Mouse (Mus musculus) ovary, postnatal 36 days (tissue): ENCODE measurements around the gene Ppp2r3a.

Experiments
- DNase-seq: peaks from one replicate; pipeline ENCODE4 v3.0.0; 2022; ENCODE audit warnings: low spot score, mixed read lengths

Ppp2r3a gene

DNA sequence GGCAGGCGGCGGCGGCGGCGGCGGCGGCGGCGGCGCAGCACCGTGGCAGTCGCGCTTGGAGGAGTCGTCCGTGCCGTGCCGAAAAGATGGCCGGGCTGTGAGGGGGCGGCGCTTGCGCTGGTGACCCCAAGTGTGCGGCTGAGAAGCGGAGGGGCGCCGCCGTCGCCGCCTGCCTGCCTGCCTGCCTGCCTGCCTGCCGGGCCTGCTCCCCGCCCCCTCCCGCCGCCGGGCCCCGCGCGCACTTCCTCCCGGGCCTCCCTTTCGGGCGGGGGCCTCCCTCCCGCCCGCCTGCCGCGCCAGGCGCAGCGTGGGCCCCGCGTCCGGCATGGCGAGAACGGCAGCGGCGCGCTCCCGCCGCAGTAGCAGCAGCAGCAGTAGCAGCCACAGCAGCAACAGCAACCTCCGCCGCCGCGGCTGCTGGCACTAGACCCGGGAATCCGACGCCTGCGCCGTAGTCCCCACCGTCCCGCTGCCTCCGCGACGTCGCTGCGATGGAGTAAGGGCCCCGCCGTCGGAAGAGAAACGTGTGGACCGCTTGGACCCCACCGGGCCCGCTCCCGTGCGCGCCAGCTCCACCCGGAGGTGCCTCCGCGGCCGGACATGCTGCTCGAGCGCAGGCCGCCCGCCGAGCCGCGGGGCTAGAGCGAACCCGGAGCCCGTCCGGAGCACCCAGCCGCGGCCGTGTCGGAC, 177.1 kb downstream of the Ppp2r3a start:
- DNase-seq, result peak; percentile 87

DNA sequence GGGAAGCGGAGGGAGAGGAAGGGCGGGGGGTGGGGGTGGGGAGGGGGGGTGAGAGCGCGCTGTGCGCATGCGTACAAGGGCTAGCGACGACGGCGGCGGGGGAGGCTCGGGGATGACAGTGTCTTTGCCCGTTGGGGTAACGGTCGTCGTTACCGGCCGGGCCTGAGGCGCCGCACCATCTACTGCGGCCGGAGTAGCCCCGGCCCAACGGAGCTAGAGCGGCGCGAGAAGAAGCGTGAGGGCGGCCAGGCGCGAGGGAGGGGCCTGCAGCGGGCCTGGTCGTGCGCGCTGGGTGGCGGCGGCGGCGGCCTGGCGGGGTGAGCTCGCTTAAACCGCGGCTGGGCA, 177.6 kb downstream of the Ppp2r3a start, which contains the start of gene Msl2:
Msl2 (plus strand) TSS at position 115 of the 345 bp plus-strand sequence.
- no peak for DNase-seq

GRCm38 (mm10) chr9:101073041-101073986, 178.3 kb downstream of the Ppp2r3a start:
- peak; percentile 99 for DNase-seq

DNA sequence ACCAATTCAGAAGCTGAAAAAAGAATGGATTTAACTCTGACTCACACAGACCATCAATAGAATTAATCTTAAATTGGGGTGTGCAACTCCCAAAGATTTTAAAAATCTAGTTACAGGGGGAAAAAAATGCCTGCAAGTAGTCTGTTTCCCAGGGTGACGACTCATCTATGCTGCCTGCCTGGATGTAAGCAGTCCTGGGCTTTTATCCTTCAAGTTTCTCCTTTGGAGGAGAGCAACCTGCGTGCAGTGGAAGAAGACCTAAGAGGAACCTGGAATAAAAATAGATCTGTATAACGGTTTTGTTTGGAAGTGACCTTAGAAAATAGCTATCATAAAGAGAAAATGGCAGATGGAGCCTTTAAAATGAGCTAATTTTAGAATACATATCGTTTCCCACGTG, 179.1 kb downstream of the Ppp2r3a start:
- no peak for DNase-seq

- no peak for DNase-seq
Observed at GRCm38 (mm10) chr9:101069781-101070180, 181.8 kb downstream of the Ppp2r3a start.

DNA sequence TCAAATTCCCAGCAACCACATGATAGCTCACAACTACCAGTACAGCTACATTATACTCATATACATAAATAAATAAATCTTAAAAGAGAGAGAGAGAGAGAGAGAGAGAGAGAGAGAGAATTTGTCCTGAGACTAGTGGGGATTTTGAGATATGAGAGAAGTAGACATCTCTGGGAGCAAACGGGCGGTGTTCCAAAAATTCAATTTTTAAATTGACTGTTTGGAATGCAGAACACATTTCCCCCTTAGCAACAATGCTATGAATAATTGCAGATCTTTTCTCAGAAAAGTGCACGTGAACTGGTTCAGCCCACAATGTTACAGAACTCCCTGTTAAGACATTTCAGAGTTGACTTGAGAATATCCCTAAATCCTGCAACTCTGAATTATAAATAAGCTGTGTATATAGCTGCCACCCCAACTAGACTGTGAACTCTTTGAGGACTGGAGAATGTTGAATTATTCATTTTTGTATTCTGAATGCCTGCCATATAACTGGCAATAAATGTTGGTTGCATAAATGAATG, 186.5 kb downstream of the Ppp2r3a start:
- no peak for DNase-seq

- no peak for DNase-seq
Observed at GRCm38 (mm10) chr9:101062253-101062780, 189.3 kb downstream of the Ppp2r3a start.

GRCm38 (mm10) chr9:101061035-101061434, 190.6 kb downstream of the Ppp2r3a start:
- no peak for DNase-seq

- DNase-seq, result no peak
Observed at GRCm38 (mm10) chr9:101057156-101057555, 194.4 kb downstream of the Ppp2r3a start.
